Mouse (Mus musculus) thymus, postnatal 10 days (tissue): ENCODE measurements around the gene Plcd3.

Experiments
- DNase-seq, 2 experiments: peaks; one replicate each; pipeline ENCODE4 v3.0.0; 2021; ENCODE audit warnings: low spot score in 2 of 2

Plcd3 gene

GRCm38 (mm10) chr11:103098531-103099190 is 2.8 kb downstream of the Plcd3 start:
- no peak for DNase-seq

- DNase-seq = no peak
Observed at GRCm38 (mm10) chr11:103096979-103097894, 4.2 kb downstream of the Plcd3 start.

- DNase-seq = no peak
Observed at GRCm38 (mm10) chr11:103095801-103096200, 5.7 kb downstream of the Plcd3 start.

- DNase-seq = no peak
Observed at GRCm38 (mm10) chr11:103095107-103095670, 6.3 kb downstream of the Plcd3 start.

GRCm38 (mm10) chr11:103093862-103094833 is 7.3 kb downstream of the Plcd3 start:
- DNase-seq = no peak

GRCm38 (mm10) chr11:103093306-103093705 is 8.2 kb downstream of the Plcd3 start:
- no peak for DNase-seq

GRCm38 (mm10) chr11:103081631-103082030 is 19.8 kb downstream of the Plcd3 start:
- DNase-seq = no peak

- DNase-seq = no peak
Observed at GRCm38 (mm10) chr11:103080323-103081091, 21.0 kb downstream of the Plcd3 start.

GRCm38 (mm10) chr11:103078131-103078530 is 23.3 kb downstream of the Plcd3 start:
- no peak for DNase-seq

- DNase-seq = no peak
Observed at GRCm38 (mm10) chr11:103076581-103076980, 24.9 kb downstream of the Plcd3 start.

GRCm38 (mm10) chr11:103076010-103076409 is 25.4 kb downstream of the Plcd3 start:
- DNase-seq = no peak

- DNase-seq = no peak
Observed at GRCm38 (mm10) chr11:103074796-103075323, 26.6 kb downstream of the Plcd3 start.

GRCm38 (mm10) chr11:103074121-103074650 is 27.3 kb downstream of the Plcd3 start:
- no peak for DNase-seq

- no peak for DNase-seq
Observed at GRCm38 (mm10) chr11:103073671-103074070, 27.8 kb downstream of the Plcd3 start.

- no peak for DNase-seq
Observed at GRCm38 (mm10) chr11:103070322-103070880, 31.1 kb downstream of the Plcd3 start.

- no peak for DNase-seq
Observed at GRCm38 (mm10) chr11:103069731-103070130, 31.7 kb downstream of the Plcd3 start.

GRCm38 (mm10) chr11:103068884-103069283 is 32.6 kb downstream of the Plcd3 start:
- DNase-seq = no peak

- DNase-seq = no peak
Observed at GRCm38 (mm10) chr11:103068272-103068671, 33.2 kb downstream of the Plcd3 start.

GRCm38 (mm10) chr11:103067457-103068001 is 33.9 kb downstream of the Plcd3 start:
- DNase-seq = no peak

- no peak for DNase-seq
Observed at GRCm38 (mm10) chr11:103067051-103067361, 34.5 kb downstream of the Plcd3 start.
